Mouse (Mus musculus) midbrain, postnatal 0 days (tissue): Measurements from ENCODE around the gene Gm5136. TPM values are rescaled to one million over a fixed set of nuclear protein-coding genes. Genes with fewer than 3 reads are reported as not detected.

Experiments
- ATAC-seq: fragments of 200-750 bp; cut with Nextera tagmentation; 2 replicates; pipeline ENCODE4 v1.8.0; 2017; ENCODE audit warnings: moderate number of reproducible peaks, mild to moderate bottlenecking, moderate TSS enrichment, moderate library complexity; ENCODE audit not compliant: low FRiP score
- DNase-seq: peaks from one replicate; pipeline ENCODE4 v3.0.0-alpha.2; 2015; ENCODE audit warnings: low spot score
- H3K27ac ChIP-seq: fragments of 300-500 bp; sonication (generic); 2 replicates; pipeline ENCODE4 v1.5.1; 2014; ENCODE audit warnings: low read depth, mild to moderate bottlenecking, low read length, mixed read lengths
- H3K27me3 ChIP-seq: fragments of 300-500 bp; sonication (generic); 2 replicates; pipeline ENCODE4 v1.6.1; 2014; ENCODE audit warnings: low read length, control low read depth, mixed read lengths; ENCODE audit not compliant: insufficient read depth
- H3K36me3 ChIP-seq: fragments of 300-500 bp; sonication (generic); 2 replicates; pipeline ENCODE4 v1.6.1; 2014; ENCODE audit warnings: low read length, control low read depth, mixed read lengths; ENCODE audit not compliant: insufficient read depth
- H3K4me1 ChIP-seq: fragments of 300-500 bp; sonication (generic); 2 replicates; pipeline ENCODE4 v1.6.1; 2014; ENCODE audit warnings: mild to moderate bottlenecking, control low read depth, antibody characterized with exemption, low read length, mixed read lengths; ENCODE audit not compliant: insufficient read depth
- H3K4me2 ChIP-seq: fragments of 300-500 bp; sonication (generic); 2 replicates; pipeline ENCODE4 v1.6.1; 2014; ENCODE audit warnings: low read depth, mild to moderate bottlenecking, low read length, mixed read lengths; ENCODE audit not compliant: poor library complexity, severe bottlenecking
- H3K4me3 ChIP-seq: fragments of 300-500 bp; sonication (generic); 2 replicates; pipeline ENCODE4 v1.5.1; 2014; ENCODE audit warnings: low read depth, mild to moderate bottlenecking, low read length, moderate library complexity
- H3K9ac ChIP-seq: fragments of 300-500 bp; sonication (generic); replicated peaks from 2 replicates; pipeline ENCODE4 v1.6.1; 2014; ENCODE audit warnings: mild to moderate bottlenecking, low read length, moderate library complexity, mixed read lengths; ENCODE audit not compliant: poor library complexity, severe bottlenecking
- H3K9me3 ChIP-seq: fragments of 300-500 bp; sonication (generic); 2 replicates; pipeline ENCODE4 v1.6.1; 2016; ENCODE audit warnings: low read length, control low read depth
- CTCF ChIP-seq: IDR thresholded peaks from 2 replicates; pipeline ENCODE4 v1.5.1; 2016; ENCODE audit warnings: antibody characterized with exemption, mild to moderate bottlenecking
- WGBS: fragments of 180-500 bp; shearing (Covaris S2); extraction: QIAGEN DNeasy Blood & Tissue Kit; methylation state at CpG from one replicate; pipeline ENCODE4 v1.1.7; 2014; 5-methylcytosine and 5-hydroxymethylcytosine counted together
- polyA plus RNA-seq: library from polyadenylated mRNA; unstranded; fragments of >200 nt; fragmentation: Nextera tagmentation; extraction: Ambion mirVana; gene quantifications from 2 replicates; pipeline ENCODE4 v1.2.1, GENCODE M21; 2015
- total RNA-seq: library from RNA; depleted of rRNA; stranded (reverse); fragments of >200 nt; gene quantifications from 2 replicates; pipeline ENCODE4 v1.2.3, GENCODE M21; 2014

The Gm5136 gene
- total and polyA plus RNA-seq, 2 experiments from 2014 or later = 0.16 TPM; not detected in 1

- Histone ChIP-seq H3K9ac (no peak overlapping the region), H3K4me2 (no peak overlapping the region), H3K4me3 (no peak overlapping the region), H3K9me3 (no peaks in the 10 kb centered on the region), H3K36me3 (no peaks in the 10 kb centered on the region), H3K4me1 (no peaks in the 10 kb centered on the region), H3K27ac (no peak overlapping the region), H3K27me3 (no peaks in the 10 kb centered on the region)
- DNase-seq = no peak
- 79% methylated on average over 5 of the region's 5 CpGs for WGBS
- TF ChIP-seq CTCF = no peak
- no peak for ATAC-seq
Measured at GRCm38 (mm10) chr10:108710514-108710913, 10.6 kb upstream of the Gm5136 start.

- Histone ChIP-seq H3K27ac (no peak overlapping the region), H3K4me2 (no peak overlapping the region), H3K4me3 (no peak overlapping the region), H3K9me3 (no peaks in the 10 kb centered on the region), H3K36me3 (no peaks in the 10 kb centered on the region), H3K27me3 (no peaks in the 10 kb centered on the region), H3K9ac (no peak overlapping the region), H3K4me1 (0 out of 2 replicates have a peak, but pooled peaks cover 2% of the 10 kb centered on the region)
- WGBS = 96% methylated on average over 3 of the region's 3 CpGs
- ATAC-seq = no peak
- no peak for TF ChIP-seq CTCF
- DNase-seq = no peak
Measured at GRCm38 (mm10) chr10:108705658-108706057, 5.7 kb upstream of the Gm5136 start.

- 0 out of 2 replicates have a peak, but pooled peaks cover 2% of the 10 kb centered on the region for H3K4me1 ChIP-seq
- DNase-seq = peak; percentile 60
- no peak overlapping the region for H3K9ac ChIP-seq
- no peak overlapping the region for H3K4me3 ChIP-seq
- H3K4me2 ChIP-seq = 0 out of 2 replicates have a peak overlapping the region, but pooled peaks have one; percentile 15
- peak overlapping the region; percentile 48; the same call in 1 of the 2 replicates for H3K27ac ChIP-seq
- no peak for TF ChIP-seq CTCF
- no peaks in the 10 kb centered on the region for H3K27me3 ChIP-seq
- no peaks in the 10 kb centered on the region for H3K36me3 ChIP-seq
- no peak for ATAC-seq
- no peaks in the 10 kb centered on the region for H3K9me3 ChIP-seq
- WGBS = 20% methylated on average over 14 of the region's 14 CpGs
Measured at GRCm38 (mm10) chr10:108701361-108702128, 1.6 kb upstream of the Gm5136 start.

- no peak overlapping the region for H3K4me2 ChIP-seq
- ATAC-seq (no peak), DNase-seq (peak; percentile 23)
- TF ChIP-seq CTCF = no peak
- H3K27me3 ChIP-seq = no peaks in the 10 kb centered on the region
- no peak overlapping the region for H3K4me3 ChIP-seq
- 0 out of 2 replicates have a peak overlapping the region, but pooled peaks have one; percentile 26 for H3K27ac ChIP-seq
- WGBS = 56% methylated on average over 5 of the region's 5 CpGs
- H3K36me3 ChIP-seq = no peaks in the 10 kb centered on the region
- no peaks in the 10 kb centered on the region for H3K9me3 ChIP-seq
- H3K4me1 ChIP-seq = 0 out of 2 replicates have a peak, but pooled peaks cover 2% of the 10 kb centered on the region
- no peak overlapping the region for H3K9ac ChIP-seq
Measured at GRCm38 (mm10) chr10:108697062-108697461, 2.9 kb downstream of the Gm5136 start.

GRCm38 (mm10) chr10:108690954-108691353 is 9.0 kb downstream of the Gm5136 start:
- no peak for ATAC-seq
- H3K9ac ChIP-seq = no peak overlapping the region
- DNase-seq = no peak
- 31% methylated on average over 9 of the region's 9 CpGs for WGBS
- H3K27ac ChIP-seq = no peak overlapping the region
- 0 out of 2 replicates have a peak, but pooled peaks cover 2% of the 10 kb centered on the region for H3K4me1 ChIP-seq
- no peaks in the 10 kb centered on the region for H3K9me3 ChIP-seq
- no peak for TF ChIP-seq CTCF
- no peak overlapping the region for H3K4me2 ChIP-seq
- no peaks in the 10 kb centered on the region for H3K27me3 ChIP-seq
- no peak overlapping the region for H3K4me3 ChIP-seq
- H3K36me3 ChIP-seq = no peaks in the 10 kb centered on the region

GRCm38 (mm10) chr10:108686696-108687095 is 13.3 kb downstream of the Gm5136 start:
- Histone ChIP-seq H3K36me3 (no peaks in the 10 kb centered on the region), H3K4me3 (no peak overlapping the region), H3K4me2 (no peak overlapping the region), H3K27ac (no peak overlapping the region; the same call in 1 of the 2 replicates), H3K4me1 (0 out of 2 replicates have a peak, but pooled peaks cover 2% of the 10 kb centered on the region), H3K9ac (no peak overlapping the region), H3K27me3 (no peaks in the 10 kb centered on the region), H3K9me3 (no peaks in the 10 kb centered on the region)
- 39% methylated on average over 4 of the region's 4 CpGs for WGBS
- TF ChIP-seq CTCF = no peak
- DNase-seq (no peak), ATAC-seq (no peak)
